Mouse (Mus musculus) cortical plate, adult 2 months (tissue): ENCODE measurements at regions not wholly inside any gene's neighbourhood (a gene's known extent, or its start where the extent isn't known, plus 50 kb on each side); places are given as distances from the start of the nearest gene placed in this dataset.

Source experiments
- CTCF ChIP-seq: fragments of 200-500 bp; IDR thresholded peaks from 2 replicates; pipeline ENCODE4 v1.5.1; 2011; ENCODE audit warnings: mild to moderate bottlenecking, control low read depth, low read length; ENCODE audit not compliant: insufficient read depth; ENCODE audit errors: extremely low read depth
- POLR2A ChIP-seq: fragments of 200-500 bp; IDR thresholded peaks from 2 replicates; pipeline ENCODE4 v1.6.1; 2011; ENCODE audit warnings: mild to moderate bottlenecking, low read length, control low read depth; ENCODE audit not compliant: insufficient read depth; ENCODE audit errors: extremely low read depth

- TF ChIP-seq POLR2A (no peak), CTCF (no peak)
Measured at GRCm38 (mm10) chr3:6683679-6684078, 63.4 kb upstream of the 1700008P02Rik start.
